Mouse (Mus musculus) heart, postnatal 0 days (tissue): ENCODE measurements around the gene Zscan5b. TPM values are rescaled to one million over a fixed set of nuclear protein-coding genes. Genes with fewer than 3 reads are reported as not detected.
A peak's percentile ranks its signal among the peaks of the same experiment; 100 is the strongest.
"Not testable (repeated sequence)": the region's sequence is repeated elsewhere in the genome, so short reads cannot be mapped to it uniquely, and the experiment has no call there.

Source experiments
- ATAC-seq: fragments of 200-750 bp; cut with Nextera tagmentation; 2 replicates; pipeline ENCODE4 v1.8.0; 2017; ENCODE audit warnings: low read depth, moderate number of reproducible peaks, moderate library complexity; ENCODE audit not compliant: insufficient read depth
- DNase-seq: peaks from one replicate; pipeline ENCODE4 v3.0.0-alpha.2; 2016; ENCODE audit warnings: low spot score
- H3K27ac ChIP-seq: fragments of 300-500 bp; sonication (generic); 2 replicates; pipeline ENCODE4 v1.5.1; 2014; ENCODE audit warnings: low read depth, mild to moderate bottlenecking
- H3K27me3 ChIP-seq: fragments of 300-500 bp; sonication (generic); 2 replicates; pipeline ENCODE4 v1.6.1; 2014; ENCODE audit warnings: low read length, mixed read lengths; ENCODE audit not compliant: control insufficient read depth, insufficient read depth
- H3K36me3 ChIP-seq: fragments of 300-500 bp; sonication (generic); replicated peaks from 2 replicates; pipeline ENCODE4 v1.6.1; 2014; ENCODE audit warnings: low read length, mixed read lengths; ENCODE audit not compliant: control insufficient read depth, insufficient read depth
- H3K4me1 ChIP-seq: fragments of 300-500 bp; sonication (generic); 2 replicates; pipeline ENCODE4 v1.6.1; 2014; ENCODE audit warnings: antibody characterized with exemption; ENCODE audit not compliant: control insufficient read depth, insufficient read depth
- H3K4me2 ChIP-seq: fragments of 300-500 bp; sonication (generic); 2 replicates; pipeline ENCODE4 v1.6.1; 2014; ENCODE audit warnings: low read depth, mild to moderate bottlenecking, low read length, moderate library complexity
- H3K4me3 ChIP-seq: fragments of 300-500 bp; sonication (generic); 2 replicates; pipeline ENCODE4 v1.5.1; 2014; ENCODE audit warnings: low read depth, low read length
- H3K9ac ChIP-seq: fragments of 300-500 bp; sonication (generic); replicated peaks from 2 replicates; pipeline ENCODE4 v1.6.1; 2014; ENCODE audit warnings: low read depth, low read length, mixed read lengths
- H3K9me3 ChIP-seq: fragments of 300-500 bp; sonication (generic); replicated peaks from 2 replicates; pipeline ENCODE4 v1.6.1; 2016; ENCODE audit warnings: low read length; ENCODE audit not compliant: control insufficient read depth
- CTCF ChIP-seq: IDR thresholded peaks from 2 replicates; pipeline ENCODE4 v1.5.1; 2016; ENCODE audit warnings: antibody characterized with exemption, control low read depth, low read depth
- EP300 ChIP-seq: IDR thresholded peaks from 2 replicates; pipeline ENCODE4 v1.6.1; 2016; ENCODE audit warnings: antibody characterized with exemption, low read depth
- WGBS: fragments of 180-500 bp; shearing (Covaris S2); extraction: QIAGEN DNeasy Blood & Tissue Kit; methylation state at CpG from one replicate; pipeline ENCODE4 v1.1.7; 2014; 5-methylcytosine and 5-hydroxymethylcytosine counted together
- polyA plus RNA-seq: library from polyadenylated mRNA; unstranded; fragments of >200 nt; fragmentation: Nextera tagmentation; extraction: Ambion mirVana; gene quantifications from 2 replicates; pipeline ENCODE4 v1.2.1, GENCODE M21; 2015
- total RNA-seq: library from RNA; depleted of rRNA; stranded (reverse); fragments of >200 nt; gene quantifications from 2 replicates; pipeline ENCODE4 v1.2.3, GENCODE M21; 2014; ENCODE audit warnings: low replicate concordance

Gene Zscan5b
- total and polyA plus RNA-seq, 2 experiments from 2014 or later, result not detected

GRCm38 (mm10) chr7:6213144-6213543 is 8.9 kb upstream of the Zscan5b start:
- Histone ChIP-seq H3K4me3 (no peak overlapping the region), H3K4me1 (no peaks in the 10 kb centered on the region), H3K9ac (no peak overlapping the region), H3K27me3 (no peaks in the 10 kb centered on the region), H3K9me3 (no peaks in the 10 kb centered on the region), H3K27ac (no peak overlapping the region), H3K36me3 (no peaks in the 10 kb centered on the region), H3K4me2 (no peak overlapping the region)
- WGBS, result 43% methylated on average over 5 of the region's 5 CpGs
- DNase-seq (no peak), ATAC-seq (no peak)
- no peak; the same call in 1 of the 2 replicates for TF ChIP-seq CTCF
- no peak for TF ChIP-seq EP300

- DNase-seq, H3K4me1 ChIP-seq, H3K36me3 ChIP-seq, ATAC-seq, H3K27me3 ChIP-seq, H3K9ac ChIP-seq, H3K27ac ChIP-seq, H3K9me3 ChIP-seq, H3K4me3 ChIP-seq, H3K4me2 ChIP-seq: not testable (repeated sequence)
- WGBS, result 58% methylated on average over 3 of the region's 4 CpGs
Observed at GRCm38 (mm10) chr7:6214691-6215090, 7.4 kb upstream of the Zscan5b start.

GRCm38 (mm10) chr7:6220147-6220546 is 1.9 kb upstream of the Zscan5b start:
- Histone ChIP-seq H3K27ac (no peak overlapping the region), H3K4me2 (no peak overlapping the region), H3K27me3 (no peaks in the 10 kb centered on the region), H3K9ac (no peak overlapping the region), H3K4me1 (no peaks in the 10 kb centered on the region), H3K9me3 (0 out of 2 replicates have a peak, but pooled peaks cover 2% of the 10 kb centered on the region), H3K36me3 (no peaks in the 10 kb centered on the region), H3K4me3 (no peak overlapping the region)
- TF ChIP-seq EP300 (no peak), CTCF (no peak)
- DNase-seq (no peak), ATAC-seq (no peak)
- 57% methylated on average over 3 of the region's 3 CpGs for WGBS

- not testable (repeated sequence) for ATAC-seq, H3K4me2 ChIP-seq, H3K27me3 ChIP-seq, H3K9me3 ChIP-seq, H3K4me3 ChIP-seq, H3K27ac ChIP-seq, H3K36me3 ChIP-seq, H3K4me1 ChIP-seq, DNase-seq, H3K9ac ChIP-seq
- WGBS, result 52% methylated on average over 8 of the region's 8 CpGs
Observed at GRCm38 (mm10) chr7:6228491-6228890, 6.4 kb downstream of the Zscan5b start.

GRCm38 (mm10) chr7:6239787-6240186 is 17.7 kb downstream of the Zscan5b start:
- 44% methylated on average over 11 of the region's 11 CpGs for WGBS

GRCm38 (mm10) chr7:6240841-6241425 is 18.9 kb downstream of the Zscan5b start:
- H3K4me2 ChIP-seq, DNase-seq, H3K27ac ChIP-seq, H3K36me3 ChIP-seq, H3K27me3 ChIP-seq, H3K9ac ChIP-seq, H3K4me3 ChIP-seq, H3K4me1 ChIP-seq, ATAC-seq, H3K9me3 ChIP-seq: not testable (repeated sequence)
- WGBS, result 21% methylated on average over 1 of the region's 1 CpGs
- peak; percentile 56 for TF ChIP-seq CTCF

More at GRCm38 (mm10) chr7:6239787-6240186, 17.7 kb downstream of the Zscan5b start:
- no peak overlapping the region for H3K27ac ChIP-seq
- H3K9me3 ChIP-seq, result no peaks in the 10 kb centered on the region
- no peak for DNase-seq
- no peaks in the 10 kb centered on the region for H3K36me3 ChIP-seq
- TF ChIP-seq EP300 (no peak), CTCF (no peak)
- H3K4me3 ChIP-seq, result no peak overlapping the region
- no peaks in the 10 kb centered on the region for H3K27me3 ChIP-seq
- no peak overlapping the region for H3K9ac ChIP-seq
- H3K4me2 ChIP-seq, result no peak overlapping the region
- H3K4me1 ChIP-seq, result no peaks in the 10 kb centered on the region
- no peak for ATAC-seq
